Mouse (Mus musculus) lung, adult 2 months (tissue): ENCODE results near the gene Smtnl2.

Experiments used
- CTCF ChIP-seq: fragments of 200-500 bp; IDR thresholded peaks from 2 replicates; pipeline ENCODE4 v1.5.1; 2011; ENCODE audit warnings: mild to moderate bottlenecking, low read length, control low read depth; ENCODE audit not compliant: insufficient read depth
- POLR2A ChIP-seq: fragments of 200-500 bp; IDR thresholded peaks from 2 replicates; pipeline ENCODE4 v1.6.1; 2011; ENCODE audit warnings: low read depth, mild to moderate bottlenecking, control low read depth, low read length, borderline replicate concordance; ENCODE audit errors: extremely low read depth

DNA sequence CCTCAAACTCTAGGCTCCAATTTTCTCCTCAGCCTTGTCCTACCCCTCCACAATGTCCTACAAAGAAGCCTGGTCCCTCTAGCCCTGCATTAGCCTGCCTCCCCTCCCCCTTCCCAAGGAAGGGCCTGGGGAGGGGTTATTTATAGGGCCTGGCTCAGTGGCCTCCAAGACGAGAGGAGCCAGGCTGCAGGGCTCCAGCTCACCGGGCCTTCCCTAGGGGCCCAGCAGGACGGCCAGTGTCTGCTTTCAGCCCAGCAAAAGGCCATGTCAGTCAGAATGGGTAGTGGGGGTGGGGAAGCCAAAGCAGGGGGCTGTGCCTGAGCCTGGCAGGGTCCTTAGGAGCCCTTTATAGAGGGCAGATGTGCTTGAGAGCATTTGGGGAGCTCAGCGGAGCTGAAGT lies 5.9 kb upstream of the Smtnl2 start:
- TF ChIP-seq POLR2A: no peak
- no peak for TF ChIP-seq CTCF
